Mouse (Mus musculus) erythroblast, embryonic 14.5 days (primary cell): ENCODE measurements at regions not wholly inside any gene's neighbourhood (a gene's known extent, or its start where the extent isn't known, plus 50 kb on each side); places are given as distances from the start of the nearest gene placed in this dataset.

Experiments used
- GATA1 ChIP-seq: IDR thresholded peaks from 2 replicates; pipeline ENCODE4 v1.6.1; 2012; ENCODE audit warnings: low read length, inconsistent platforms, mixed read lengths
- TAL1 ChIP-seq: IDR thresholded peaks from 3 replicates; pipeline ENCODE4 v1.6.1; 2012; ENCODE audit warnings: low read length, inconsistent platforms, mixed read lengths

DNA sequence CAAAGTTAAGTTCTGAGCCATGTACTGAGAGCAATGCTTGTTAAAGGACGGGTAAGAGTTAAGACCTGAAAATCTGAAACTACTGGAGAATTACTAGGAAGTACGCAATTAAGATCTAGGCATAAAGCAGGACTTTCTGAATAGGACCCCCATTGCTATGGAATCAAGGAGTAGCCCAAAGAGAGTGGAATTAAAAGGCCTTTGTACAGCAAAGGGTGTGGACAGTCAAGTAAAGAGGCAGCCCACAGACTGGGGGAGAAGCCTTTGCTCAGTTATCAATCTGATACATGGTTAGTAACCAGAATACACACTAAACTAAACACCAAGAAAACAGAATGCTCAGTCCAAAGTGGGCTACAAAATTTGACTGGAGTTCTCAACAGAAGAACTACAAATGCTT, 104.2 kb upstream of the Serp2 start:
- TF ChIP-seq GATA1 (no peak), TAL1 (no peak)
